Mouse (Mus musculus) CH12.LX (cell line): ENCODE measurements at regions not wholly inside any gene's neighbourhood (a gene's known extent, or its start where the extent isn't known, plus 50 kb on each side); places are given as distances from the start of the nearest gene placed in this dataset.

ENCODE experiments used
- DNase-seq: peaks from one replicate; pipeline ENCODE4 v3.0.0-alpha.2; 2013; ENCODE audit errors: extremely low read depth
- H3K27ac ChIP-seq: 2 replicates; pipeline ENCODE4 v1.5.1; 2012; ENCODE audit warnings: low read depth, mild to moderate bottlenecking, control low read depth, moderate library complexity; ENCODE audit not compliant: insufficient read depth
- H3K27me3 ChIP-seq: replicated peaks from 2 replicates; pipeline ENCODE3; 2012; ENCODE audit warnings: inconsistent platforms
- H3K36me3 ChIP-seq, 2 experiments: replicated peaks in 1 of 2; 2 replicates each; pipeline versions ENCODE3 to v1.6.1; 2012; ENCODE audit warnings: inconsistent platforms in 1 of 2, low read length in 1 of 2, mild to moderate bottlenecking in 1 of 2, mixed read lengths in 1 of 2, moderate library complexity in 1 of 2; ENCODE audit not compliant: control insufficient read depth in 1 of 2, insufficient read depth in 1 of 2
- H3K4me1 ChIP-seq, 2 experiments: 2 replicates each; pipeline ENCODE4 v1.6.1; 2012; ENCODE audit warnings: inconsistent platforms in 1 of 2, moderate library complexity in 1 of 2; ENCODE audit not compliant: insufficient read depth in 2 of 2, control insufficient read depth in 1 of 2
- H3K4me2 ChIP-seq: 2 replicates; pipeline ENCODE4 v1.6.1; 2012; ENCODE audit warnings: low read depth, mild to moderate bottlenecking, control low read depth; ENCODE audit not compliant: poor library complexity, insufficient read depth, severe bottlenecking
- H3K4me3 ChIP-seq, 3 experiments: fragments of 150-350 bp in 1 of 3; sonication (generic) in 1 of 3; replicated peaks in 1 of 3; 2 replicates each; pipeline versions ENCODE3 to v1.5.1; 2011 to 2012; ENCODE audit warnings: low read depth in 2 of 3, low read length in 2 of 3, mild to moderate bottlenecking in 2 of 3, moderate library complexity in 2 of 3, control low read depth in 1 of 3, improper control_type of control experiment in 1 of 3, inconsistent platforms in 1 of 3, mixed read lengths in 1 of 3; ENCODE audit not compliant: poor library complexity in 1 of 3
- H3K79me2 ChIP-seq: replicated peaks from 2 replicates; pipeline ENCODE4 v1.6.1; 2012; ENCODE audit warnings: mild to moderate bottlenecking, moderate library complexity; ENCODE audit not compliant: control insufficient read depth, poor library complexity, insufficient read depth, severe bottlenecking; ENCODE audit errors: extremely low read depth
- H3K9ac ChIP-seq: 2 replicates; pipeline ENCODE4 v1.6.1; 2012; ENCODE audit warnings: low read depth, mild to moderate bottlenecking, control low read depth, moderate library complexity; ENCODE audit not compliant: insufficient read depth
- H3K9me3 ChIP-seq: replicated peaks from 2 replicates; pipeline ENCODE3; 2012; ENCODE audit warnings: low read length, inconsistent platforms, mixed read lengths
- ELF1 ChIP-seq: IDR thresholded peaks from 2 replicates; pipeline ENCODE4 v1.6.1; 2014; ENCODE audit warnings: low read depth, mild to moderate bottlenecking, inconsistent platforms, low read length, improper control_type of control experiment
- EP300 ChIP-seq: IDR thresholded peaks from 2 replicates; pipeline ENCODE4 v1.6.1; 2011; ENCODE audit warnings: low read length, improper control_type of control experiment
- HCFC1 ChIP-seq: IDR thresholded peaks from 2 replicates; pipeline ENCODE4 v1.6.1; 2012; ENCODE audit warnings: low read depth, mild to moderate bottlenecking, inconsistent platforms, low read length, improper control_type of control experiment
- IRF4 ChIP-seq: IDR thresholded peaks from 2 replicates; pipeline ENCODE4 v1.6.1; 2014; ENCODE audit warnings: low read depth, mild to moderate bottlenecking, inconsistent platforms, low read length, improper control_type of control experiment
- JUN ChIP-seq: IDR thresholded peaks from 2 replicates; pipeline ENCODE4 v1.6.1; 2011; ENCODE audit warnings: low read depth, mild to moderate bottlenecking, low read length, improper control_type of control experiment, moderate library complexity; ENCODE audit not compliant: insufficient read depth
- KAT2A ChIP-seq: IDR thresholded peaks from 2 replicates; pipeline ENCODE4 v1.6.1; 2012; ENCODE audit warnings: low read length, improper control_type of control experiment, inconsistent platforms; ENCODE audit not compliant: insufficient replicate concordance
- MAFK ChIP-seq: IDR thresholded peaks from 2 replicates; pipeline ENCODE4 v1.6.1; 2011; ENCODE audit warnings: low read length, improper control_type of control experiment; ENCODE audit not compliant: insufficient replicate concordance
- MAX ChIP-seq: IDR thresholded peaks from 2 replicates; pipeline ENCODE4 v1.6.1; 2011; ENCODE audit warnings: low read length, improper control_type of control experiment
- MAZ ChIP-seq: IDR thresholded peaks from 2 replicates; pipeline ENCODE4 v1.6.1; 2012; ENCODE audit warnings: low read depth, mild to moderate bottlenecking, inconsistent platforms, low read length, improper control_type of control experiment, moderate library complexity
- MEF2A ChIP-seq: IDR thresholded peaks from 2 replicates; pipeline ENCODE4 v1.6.1; 2014; ENCODE audit warnings: low read depth, mild to moderate bottlenecking, inconsistent platforms, low read length, improper control_type of control experiment, borderline replicate concordance
- MYC ChIP-seq: IDR thresholded peaks from 2 replicates; pipeline ENCODE4 v1.6.1; 2011; ENCODE audit warnings: low read depth, mild to moderate bottlenecking, improper control_type of control experiment, low read length
- NELFE ChIP-seq: IDR thresholded peaks from 2 replicates; pipeline ENCODE4 v1.6.1; 2011; ENCODE audit warnings: low read depth, low read length, improper control_type of control experiment
- POLR2A ChIP-seq: IDR thresholded peaks from 2 replicates; pipeline ENCODE4 v1.6.1; 2011; ENCODE audit warnings: low read depth, mild to moderate bottlenecking, improper control_type of control experiment, low read length
- SMC3 ChIP-seq: IDR thresholded peaks from 2 replicates; pipeline ENCODE4 v1.6.1; 2011; ENCODE audit warnings: low read depth, low read length, improper control_type of control experiment
- TBP ChIP-seq: conservative IDR thresholded peaks from 2 replicates; pipeline ENCODE4 v1.6.1; 2011; ENCODE audit warnings: low read depth, low read length, improper control_type of control experiment
- TCF12 ChIP-seq: IDR thresholded peaks from 2 replicates; pipeline ENCODE4 v1.6.1; 2014; ENCODE audit warnings: low read depth, mild to moderate bottlenecking, inconsistent platforms, low read length, improper control_type of control experiment
- ZKSCAN1 ChIP-seq: IDR thresholded peaks from 2 replicates; pipeline ENCODE4 v1.6.1; 2012; ENCODE audit warnings: low read depth, inconsistent platforms, low read length, improper control_type of control experiment, borderline replicate concordance
- ZNF384 ChIP-seq: IDR thresholded peaks from 2 replicates; pipeline ENCODE4 v1.6.1; 2012; ENCODE audit warnings: low read depth, low read length, improper control_type of control experiment, inconsistent platforms
- dilution Hi-C: fragments of 300-500 bp; cut with MboI; formaldehyde crosslinking; loops from 2 replicates; pipeline ENCODE4 v1.14.3; 2020; ENCODE audit warnings: low sequenced_read_pairs; ENCODE audit not compliant: extremely low pct_unique_long_range_greater_than_20kb, extremely low pct_ligation_motif_present
- in situ Hi-C: fragments of 300-500 bp; cut with MboI; formaldehyde crosslinking; loops from 3 replicates; pipeline ENCODE4 v1.14.3; 2019; ENCODE audit warnings: low sequenced_read_pairs, low pct_ligation_motif_present, low pct_unique_long_range_greater_than_20kb, mixed read lengths

DNA sequence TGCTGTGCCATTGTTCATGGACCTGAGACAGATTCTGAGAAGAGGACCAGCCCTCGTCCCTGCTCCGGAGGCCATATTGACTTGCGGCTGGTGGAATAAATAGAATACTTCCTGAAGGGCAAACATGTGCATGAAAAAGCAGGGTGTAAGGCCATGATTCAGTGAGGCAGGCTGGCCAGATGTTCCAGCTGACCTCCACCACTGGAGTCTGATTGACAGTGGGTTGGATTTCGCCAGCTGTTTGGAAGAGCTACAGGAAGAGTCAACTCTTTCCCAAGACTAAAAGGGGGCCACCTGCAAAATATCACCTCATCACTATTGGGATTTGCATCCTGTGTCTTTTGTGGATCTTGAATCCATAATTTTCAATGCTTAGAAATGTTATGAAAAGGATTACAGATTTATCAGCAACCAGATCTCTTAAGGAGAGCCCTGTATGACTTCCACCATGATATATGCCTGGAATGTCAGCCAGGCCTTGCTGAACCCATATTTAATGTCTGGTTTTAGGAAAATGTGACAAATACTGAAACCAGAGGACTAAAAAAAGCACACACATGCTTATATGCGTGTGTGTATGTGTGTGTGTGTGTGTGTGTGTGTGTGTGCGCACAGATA lies 348.9 kb upstream of the Nrp1 start:
- Histone ChIP-seq H3K79me2 (no peaks in the 10 kb centered on the region), H3K27me3 (no peaks in the 10 kb centered on the region), H3K9ac (no peak overlapping the region), H3K4me3 (no peak overlapping the region), H3K9me3 (no peaks in the 10 kb centered on the region), H3K4me2 (no peak overlapping the region)
- dilution Hi-C loops: no loop called here
- DNase-seq: no peak
- TF ChIP-seq SMC3: no peak
- TF ChIP-seq MEF2A: peak; percentile 14; the same call in 1 of the 2 replicates
- TF ChIP-seq, all 38 proteins: peak for 1
- Histone ChIP-seq H3K4me1 (no peaks in the 10 kb centered on the region), H3K36me3 (no peaks in the 10 kb centered on the region), H3K27ac (no peak overlapping the region)
- in situ Hi-C loops: no loop called here

GRCm38 (mm10) chr8:128017171-128017570 lies 341.2 kb upstream of the Nrp1 start:
- no peak for DNase-seq
- dilution Hi-C loops: no loop called here
- Histone ChIP-seq H3K27ac (no peak overlapping the region), H3K4me3 (no peak overlapping the region), H3K9me3 (peaks cover 3% of the 10 kb centered on the region), H3K27me3 (no peaks in the 10 kb centered on the region), H3K4me1 (no peaks in the 10 kb centered on the region), H3K9ac (no peak overlapping the region), H3K36me3 (no peaks in the 10 kb centered on the region), H3K79me2 (no peaks in the 10 kb centered on the region), H3K4me2 (no peak overlapping the region)
- TF ChIP-seq ZNF384 (no peak), ELF1 (no peak), EP300 (no peak), KAT2A (no peak), MYC (no peak), MAFK (no peak), JUN (no peak)
- in situ Hi-C loops: no loop called here

DNA sequence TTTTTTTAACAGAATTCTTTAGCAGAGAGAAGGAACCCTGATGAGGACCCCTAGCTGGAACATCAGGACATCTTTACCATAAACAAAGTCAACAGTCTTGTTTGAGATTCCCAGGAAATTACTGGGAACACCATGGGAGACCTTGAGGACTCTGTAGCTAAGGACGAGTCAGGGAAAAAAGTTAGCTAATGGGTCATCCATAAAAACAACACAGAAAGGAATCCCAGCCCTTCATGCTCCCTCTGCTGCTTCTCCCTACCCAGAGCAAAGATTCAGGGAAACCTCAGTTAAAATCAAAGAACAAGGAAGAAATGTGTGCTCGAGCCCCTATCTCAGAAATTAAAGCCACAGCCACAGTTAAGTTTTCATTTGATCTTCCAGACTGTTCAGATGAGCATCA lies 334.7 kb upstream of the Nrp1 start:
- no peak for TF ChIP-seq TBP
- no peak for TF ChIP-seq ZKSCAN1
- no peak for TF ChIP-seq SMC3
- TF ChIP-seq MYC: no peak
- no peak for TF ChIP-seq MAZ
- TF ChIP-seq MAX: no peak
- no peak for TF ChIP-seq NELFE
- no peak for TF ChIP-seq POLR2A
- TF ChIP-seq IRF4: no peak
- no peak for TF ChIP-seq HCFC1
- TF ChIP-seq TCF12: no peak
- TF ChIP-seq KAT2A: no peak
- TF ChIP-seq, all 38 proteins: peak for 0
- H3K4me1 ChIP-seq: peaks cover 0 to 2% of the 10 kb centered on the region in 2 experiments; a peak in 1 of 4 replicates
- no peak overlapping the region for H3K27ac ChIP-seq
- no peaks in the 10 kb centered on the region for H3K27me3 ChIP-seq
- dilution Hi-C loops: no loop called here
- in situ Hi-C loops: no loop called here
- no peak for DNase-seq
- no peak overlapping the region for H3K9ac ChIP-seq
- H3K4me2 ChIP-seq: no peak overlapping the region
- H3K9me3 ChIP-seq: peaks cover 3% of the 10 kb centered on the region
- H3K79me2 ChIP-seq: no peaks in the 10 kb centered on the region
- no peak overlapping the region for H3K4me3 ChIP-seq
- no peaks in the 10 kb centered on the region for H3K36me3 ChIP-seq
